Mouse (Mus musculus) frontal cortex, postnatal 10 days (tissue): ENCODE measurements around the gene Epha1.

ENCODE experiments used
- DNase-seq, 2 experiments: peaks; one replicate each; pipeline ENCODE4 v3.0.0; 2022; ENCODE audit warnings: low spot score in 2 of 2, mixed read lengths in 1 of 2

Epha1 gene

GRCm38 (mm10) chr6:42324482-42325267 is 48.4 kb downstream of the Epha1 start, which contains the start of gene Fam131b:
Fam131b (minus strand) TSS chr6:42324643.
- DNase-seq, result peak; percentile 62 to 79

DNA sequence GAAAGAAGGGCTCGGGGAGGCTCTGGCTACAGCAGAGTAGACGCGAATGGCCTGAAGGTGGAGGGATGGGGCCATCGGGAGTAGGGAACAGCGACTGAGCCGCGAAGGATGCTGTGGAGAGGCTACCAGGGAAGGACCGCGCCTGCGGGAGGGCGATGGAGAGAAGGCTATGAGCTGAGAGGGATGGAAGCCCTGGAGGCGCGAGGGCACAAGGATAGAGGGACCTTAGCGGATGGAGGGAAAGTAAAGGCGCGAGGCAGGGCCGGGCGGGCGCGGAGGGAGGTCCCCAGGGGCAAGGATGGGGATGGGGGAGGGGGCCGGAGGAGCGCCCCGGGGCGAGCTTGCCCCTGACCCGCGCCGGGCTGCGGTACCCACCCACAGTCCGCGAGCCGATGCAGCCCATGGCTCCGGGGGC is 49.0 kb downstream of the Epha1 start:
- DNase-seq, result peak in 1 of 2 experiments; percentile 43

- no peak for DNase-seq
Observed at GRCm38 (mm10) chr6:42323371-42324066, 49.5 kb downstream of the Epha1 start.

DNA sequence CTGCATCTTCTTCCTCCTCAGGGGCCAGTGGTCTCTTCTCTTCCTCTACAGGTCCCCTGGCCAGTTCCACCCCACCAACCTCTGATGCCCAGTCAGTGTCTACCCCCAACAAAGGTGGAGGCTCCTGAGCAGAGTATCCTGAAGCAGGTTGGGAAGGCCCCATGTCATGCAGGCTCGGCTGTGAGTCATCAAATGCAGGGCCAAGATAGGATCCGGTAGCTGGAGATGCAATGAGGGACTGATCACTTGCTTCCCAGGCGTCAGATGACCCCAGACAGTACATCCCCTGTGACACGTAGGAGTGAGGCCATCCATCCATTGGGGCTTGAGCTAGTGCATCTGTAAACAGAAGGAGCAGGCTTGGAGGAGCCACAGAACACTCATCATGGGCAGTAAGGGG is 54.8 kb downstream of the Epha1 start:
- no peak for DNase-seq

GRCm38 (mm10) chr6:42310427-42311053 is 62.5 kb downstream of the Epha1 start:
- no peak for DNase-seq

GRCm38 (mm10) chr6:42309816-42310378 is 63.2 kb downstream of the Epha1 start:
- no peak for DNase-seq
